Mouse (Mus musculus): Measurements from ENCODE around the gene Cacna1e. TPM values are rescaled to one million over a fixed set of nuclear protein-coding genes. Genes with fewer than 3 reads are reported as not detected.

Cacna1e gene
- polyA plus RNA-seq, 1 experiment from 2014 or later = 0.45 TPM

- WGBS = 85% methylated on average over 6 of the region's 6 CpGs
- no peaks in the 10 kb centered on the region for H3K9me3 ChIP-seq
- no peaks in the 10 kb centered on the region for H3K4me1 ChIP-seq
- H3K4me2 ChIP-seq = no peak overlapping the region
- H3K27ac ChIP-seq = no peak overlapping the region
- no peak overlapping the region for H3K4me3 ChIP-seq
- H3K27me3 ChIP-seq = no peaks in the 10 kb centered on the region
- no peak overlapping the region for H3K9ac ChIP-seq
- ATAC-seq (ENCODE audit: borderline replicate concordance, extremely low read depth, low FRiP score, low TSS enrichment) = no peak
- no peaks in the 10 kb centered on the region for H3K36me3 ChIP-seq
Observed at GRCm38 (mm10) chr1:154646156-154646950, 237.9 kb downstream of the Cacna1e start.

GRCm38 (mm10) chr1:154637821-154638220, 246.5 kb downstream of the Cacna1e start:
- no peaks in the 10 kb centered on the region for H3K4me1 ChIP-seq
- no peak overlapping the region for H3K27ac ChIP-seq
- H3K36me3 ChIP-seq = no peaks in the 10 kb centered on the region
- ATAC-seq (ENCODE audit: borderline replicate concordance, extremely low read depth, low FRiP score, low TSS enrichment) = no peak
- no peaks in the 10 kb centered on the region for H3K27me3 ChIP-seq
- H3K4me2 ChIP-seq = no peak overlapping the region
- H3K4me3 ChIP-seq = no peak overlapping the region
- no peak overlapping the region for H3K9ac ChIP-seq
- no peaks in the 10 kb centered on the region for H3K9me3 ChIP-seq
- WGBS = 72% methylated on average over 4 of the region's 4 CpGs

GRCm38 (mm10) chr1:154635766-154636165, 248.5 kb downstream of the Cacna1e start:
- no peaks in the 10 kb centered on the region for H3K27me3 ChIP-seq
- H3K4me2 ChIP-seq = no peak overlapping the region
- no peaks in the 10 kb centered on the region for H3K36me3 ChIP-seq
- H3K4me1 ChIP-seq = no peaks in the 10 kb centered on the region
- H3K27ac ChIP-seq = no peak overlapping the region
- no peaks in the 10 kb centered on the region for H3K9me3 ChIP-seq
- no peak for ATAC-seq (ENCODE audit: borderline replicate concordance, extremely low read depth, low FRiP score, low TSS enrichment)
- no peak overlapping the region for H3K9ac ChIP-seq
- H3K4me3 ChIP-seq = no peak overlapping the region
- WGBS = 89% methylated on average over 9 of the region's 9 CpGs

- H3K4me3 ChIP-seq = no peak overlapping the region
- H3K9me3 ChIP-seq = no peaks in the 10 kb centered on the region
- no peak for ATAC-seq (ENCODE audit: borderline replicate concordance, extremely low read depth, low FRiP score, low TSS enrichment)
- H3K27ac ChIP-seq = no peak overlapping the region
- H3K27me3 ChIP-seq = no peaks in the 10 kb centered on the region
- no peak overlapping the region for H3K9ac ChIP-seq
- no peaks in the 10 kb centered on the region for H3K4me1 ChIP-seq
- no peak overlapping the region for H3K4me2 ChIP-seq
- 72% methylated on average over 2 of the region's 2 CpGs for WGBS
- H3K36me3 ChIP-seq = no peaks in the 10 kb centered on the region
Observed at GRCm38 (mm10) chr1:154632886-154633285, 251.4 kb downstream of the Cacna1e start.

GRCm38 (mm10) chr1:154622666-154623653, 261.3 kb downstream of the Cacna1e start:
- H3K9ac ChIP-seq = no peak overlapping the region
- no peak overlapping the region for H3K4me2 ChIP-seq
- no peak overlapping the region for H3K4me3 ChIP-seq
- H3K9me3 ChIP-seq = no peaks in the 10 kb centered on the region
- 80% methylated on average over 16 of the region's 16 CpGs for WGBS
- no peaks in the 10 kb centered on the region for H3K36me3 ChIP-seq
- no peaks in the 10 kb centered on the region for H3K4me1 ChIP-seq
- H3K27me3 ChIP-seq = no peaks in the 10 kb centered on the region
- no peak for ATAC-seq (ENCODE audit: borderline replicate concordance, extremely low read depth, low FRiP score, low TSS enrichment)
- H3K27ac ChIP-seq = no peak overlapping the region

- ATAC-seq (ENCODE audit: borderline replicate concordance, extremely low read depth, low FRiP score, low TSS enrichment) = no peak
- Histone ChIP-seq H3K9me3 (no peaks in the 10 kb centered on the region), H3K36me3 (no peaks in the 10 kb centered on the region), H3K4me2 (no peak overlapping the region), H3K27me3 (no peaks in the 10 kb centered on the region), H3K4me1 (no peaks in the 10 kb centered on the region), H3K27ac (no peak overlapping the region), H3K4me3 (no peak overlapping the region), H3K9ac (no peak overlapping the region)
- WGBS = 55% methylated on average over 7 of the region's 7 CpGs
Observed at GRCm38 (mm10) chr1:154617743-154618455, 266.4 kb downstream of the Cacna1e start.

- no peaks in the 10 kb centered on the region for H3K4me1 ChIP-seq
- no peaks in the 10 kb centered on the region for H3K36me3 ChIP-seq
- no peaks in the 10 kb centered on the region for H3K9me3 ChIP-seq
- no peaks in the 10 kb centered on the region for H3K27me3 ChIP-seq
- no peak overlapping the region for H3K4me2 ChIP-seq
- no peak overlapping the region for H3K27ac ChIP-seq
- no peak overlapping the region for H3K4me3 ChIP-seq
- no peak overlapping the region for H3K9ac ChIP-seq
- WGBS = 65% methylated on average over 7 of the region's 7 CpGs
- ATAC-seq (ENCODE audit: borderline replicate concordance, extremely low read depth, low FRiP score, low TSS enrichment) = no peak
Observed at GRCm38 (mm10) chr1:154615759-154616158, 268.5 kb downstream of the Cacna1e start.

- H3K4me2 ChIP-seq = no peak overlapping the region
- no peak overlapping the region for H3K9ac ChIP-seq
- ATAC-seq (ENCODE audit: borderline replicate concordance, extremely low read depth, low FRiP score, low TSS enrichment) = no peak
- no peaks in the 10 kb centered on the region for H3K9me3 ChIP-seq
- 67% methylated on average over 4 of the region's 4 CpGs for WGBS
- H3K27me3 ChIP-seq = no peaks in the 10 kb centered on the region
- H3K4me1 ChIP-seq = no peaks in the 10 kb centered on the region
- no peak overlapping the region for H3K27ac ChIP-seq
- no peak overlapping the region for H3K4me3 ChIP-seq
- H3K36me3 ChIP-seq = no peaks in the 10 kb centered on the region
Observed at GRCm38 (mm10) chr1:154608516-154608915, 275.8 kb downstream of the Cacna1e start.

- no peak overlapping the region for H3K27ac ChIP-seq
- H3K36me3 ChIP-seq = no peaks in the 10 kb centered on the region
- no peaks in the 10 kb centered on the region for H3K9me3 ChIP-seq
- H3K4me3 ChIP-seq = no peak overlapping the region
- ATAC-seq (ENCODE audit: borderline replicate concordance, extremely low read depth, low FRiP score, low TSS enrichment) = no peak
- H3K27me3 ChIP-seq = no peaks in the 10 kb centered on the region
- WGBS = 47% methylated on average over 3 of the region's 3 CpGs
- H3K4me1 ChIP-seq = no peaks in the 10 kb centered on the region
- no peak overlapping the region for H3K9ac ChIP-seq
- no peak overlapping the region for H3K4me2 ChIP-seq
Observed at GRCm38 (mm10) chr1:154607406-154607805, 276.9 kb downstream of the Cacna1e start.

- Histone ChIP-seq H3K27me3 (no peaks in the 10 kb centered on the region), H3K4me3 (no peak overlapping the region), H3K4me2 (no peak overlapping the region), H3K9me3 (no peaks in the 10 kb centered on the region), H3K36me3 (no peaks in the 10 kb centered on the region), H3K4me1 (no peaks in the 10 kb centered on the region), H3K27ac (no peak overlapping the region), H3K9ac (no peak overlapping the region)
- ATAC-seq (ENCODE audit: borderline replicate concordance, extremely low read depth, low FRiP score, low TSS enrichment) = no peak
- 91% methylated on average over 2 of the region's 2 CpGs for WGBS
Observed at GRCm38 (mm10) chr1:154605601-154606000, 278.7 kb downstream of the Cacna1e start.

GRCm38 (mm10) chr1:154603781-154604180, 280.5 kb downstream of the Cacna1e start:
- Histone ChIP-seq H3K9me3 (no peaks in the 10 kb centered on the region), H3K9ac (no peak overlapping the region), H3K4me2 (no peak overlapping the region), H3K27ac (no peak overlapping the region), H3K4me1 (no peaks in the 10 kb centered on the region), H3K27me3 (no peaks in the 10 kb centered on the region), H3K36me3 (no peaks in the 10 kb centered on the region), H3K4me3 (no peak overlapping the region)
- ATAC-seq (ENCODE audit: borderline replicate concordance, extremely low read depth, low FRiP score, low TSS enrichment) = no peak
